Mouse (Mus musculus): ENCODE data around the gene Slc1a1. TPM values are rescaled to one million over a fixed set of nuclear protein-coding genes. Genes with fewer than 3 reads are reported as not detected.

The Slc1a1 gene
- polyA plus RNA-seq, 2 experiments from 2014 or later = 0.43 TPM; not detected in 1

GRCm38 (mm10) chr19:28926366-28926765, 91.5 kb downstream of the Slc1a1 start:
- no peak for ATAC-seq

- no peak for ATAC-seq
Measured at GRCm38 (mm10) chr19:28927396-28927795, 92.5 kb downstream of the Slc1a1 start.

- no peak for ATAC-seq
Measured at GRCm38 (mm10) chr19:28929034-28929433, 94.2 kb downstream of the Slc1a1 start.

- no peak for ATAC-seq
Measured at GRCm38 (mm10) chr19:28934897-28935296, 100.0 kb downstream of the Slc1a1 start.

GRCm38 (mm10) chr19:28940135-28940874, 105.5 kb downstream of the Slc1a1 start:
- ATAC-seq = no peak

- no peak for ATAC-seq
Measured at GRCm38 (mm10) chr19:28941271-28941670, 106.4 kb downstream of the Slc1a1 start.

- no peak for ATAC-seq
Measured at GRCm38 (mm10) chr19:28946782-28947181, 111.9 kb downstream of the Slc1a1 start.

- ATAC-seq = no peak
Measured at GRCm38 (mm10) chr19:28947311-28947710, 112.5 kb downstream of the Slc1a1 start.

GRCm38 (mm10) chr19:28951251-28951650, 116.4 kb downstream of the Slc1a1 start:
- ATAC-seq = no peak

GRCm38 (mm10) chr19:28963113-28963512, 128.3 kb downstream of the Slc1a1 start:
- ATAC-seq = no peak

- no peak for ATAC-seq
Measured at GRCm38 (mm10) chr19:28963513-28963841, 128.6 kb downstream of the Slc1a1 start.

Other genes starting within 250 kb of the Slc1a1 start
- gene Glis3, start 155.0 kb upstream of the Slc1a1 start, polyA plus RNA-seq (2017; shearing (Covaris generic)) = under 1 TPM; 0.05 to 0.33 TPM
- 1 to 10 TPM; 1.3 TPM for gene Plpp6, start 128.9 kb downstream of the Slc1a1 start, polyA plus RNA-seq (2017; shearing (Covaris generic))
- 1 to 10 TPM in 1 of 2 experiments, not detected in 1; 1.6 TPM for gene 4430402I18Rik, start 132.8 kb downstream of the Slc1a1 start, polyA plus RNA-seq (2017; shearing (Covaris generic))
- gene Cdc37l1, start 155.3 kb downstream of the Slc1a1 start, polyA plus RNA-seq (2017; shearing (Covaris generic)) = 10 to 100 TPM; 36.0 to 40.7 TPM
- gene Ak3, start 212.9 kb downstream of the Slc1a1 start, polyA plus RNA-seq (2017; shearing (Covaris generic)) = 10 to 100 TPM; 15.3 to 16.8 TPM

All from CD4-positive, CD25-positive, alpha-beta regulatory T cell, adult 4 months (primary cell).